20 mouse cellular contexts compared by ENCODE assay signal in the genomic region with DNA sequence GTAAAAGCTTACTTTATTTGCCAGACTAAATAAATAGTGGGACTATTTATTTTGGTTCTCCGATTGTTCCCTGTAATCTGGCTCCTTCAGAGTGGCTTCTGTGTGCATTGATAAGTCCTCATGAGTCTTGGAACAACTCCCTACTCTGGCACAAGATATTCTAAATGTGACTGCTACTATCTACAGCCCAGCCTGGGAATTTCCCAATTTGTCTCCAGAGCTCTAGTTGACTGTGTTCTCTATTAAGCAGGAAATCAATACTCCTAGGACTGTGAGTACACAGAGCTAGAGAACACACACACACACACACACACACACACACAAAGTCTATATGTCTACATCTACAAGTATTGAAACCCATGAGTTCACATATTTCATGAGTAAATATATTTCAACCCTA.
A peak's percentile ranks its signal among the peaks of the same experiment; 100 is the strongest.
DNase-seq lines count a peak whose midpoint lies in the region; ATAC-seq and TF ChIP-seq lines count a peak whose summit lies in the region.
"Had no signal": no experiment of that assay in that cellular context is flagged by ENCODE, and none has a peak within 500 bp of the region (broad histone marks: within the 10 kb centered on the region; RNA-seq: fewer than 3 reads in every experiment).

No protein-coding gene starts in this region.

- no peaks in the 10 kb centered on the region for H3K9me3 ChIP-seq in heart, postnatal 0 days (replicated peaks; ENCODE audit: control insufficient read depth, low read length)
- no peaks in the 10 kb centered on the region for H3K9me3 ChIP-seq in liver, embryonic 14.5 days (ENCODE audit: control insufficient read depth, low read length)
- H3K9me3 ChIP-seq in liver, embryonic 11.5 days (ENCODE audit: control insufficient read depth, low read length) = no peaks in the 10 kb centered on the region
- H3K9me3 ChIP-seq: embryonic facial prominence, embryonic 15.5 days; forebrain, embryonic 10.5 days; hindbrain, embryonic 12.5 days had no signal

- intact Hi-C loops in heart, postnatal 36 days (cut with DNase I) = no loop called here
- intact Hi-C loops in heart, postnatal 25 days (cut with DNase I) = no loop called here

- H3K9ac ChIP-seq in heart, postnatal 0 days (replicated peaks; ENCODE audit: low read depth, low read length) = no peak overlapping the region
- H3K9ac ChIP-seq in liver, embryonic 14.5 days (replicated peaks) = no peak overlapping the region
- no peak overlapping the region for H3K9ac ChIP-seq in liver, embryonic 11.5 days (ENCODE audit: low read depth, low read length)
- H3K9ac ChIP-seq: embryonic facial prominence, embryonic 15.5 days; hindbrain, embryonic 12.5 days had no signal

- 0 out of 2 replicates have a peak, but pooled peaks have one; percentile 24 for ATAC-seq in heart, postnatal 0 days (ENCODE audit: insufficient read depth, low read depth)
- ATAC-seq in liver, embryonic 14.5 days (ENCODE audit: insufficient read depth) = no peak
- ATAC-seq in liver, embryonic 11.5 days (replicated peaks; ENCODE audit: low FRiP score) = no peak
- ATAC-seq: forebrain, embryonic 14.5 days; hindbrain, postnatal 0 days had no signal

- H3K4me3 ChIP-seq in heart, postnatal 0 days (ENCODE audit: low read depth, low read length) = no peak overlapping the region
- H3K4me3 ChIP-seq in liver, embryonic 14.5 days (ENCODE audit: insufficient read depth in 1 of 2, low read depth in 2 of 2, low read length in 2 of 2) = no peak overlapping the region
- no peak overlapping the region for H3K4me3 ChIP-seq in liver, embryonic 11.5 days (ENCODE audit: low read depth, low read length)
- H3K4me3 ChIP-seq: embryonic facial prominence, embryonic 15.5 days; erythroblast, embryonic 14.5 days; forebrain, embryonic 10.5 days; gastrocnemius, adult 2 months; hindbrain, embryonic 12.5 days had no signal

- TF ChIP-seq EP300 in heart, postnatal 0 days (IDR thresholded peaks at IDR 0.05; ENCODE audit: low read depth) = no peak
- no peak for TF ChIP-seq EP300 in liver, embryonic 14.5 days (IDR thresholded peaks at IDR 0.05; ENCODE audit: low read depth)

- H3K4me2 ChIP-seq in heart, postnatal 0 days (ENCODE audit: low read depth, low read length) = no peak overlapping the region
- no peak overlapping the region for H3K4me2 ChIP-seq in liver, embryonic 14.5 days (ENCODE audit: low read depth)
- no peak overlapping the region for H3K4me2 ChIP-seq in liver, embryonic 11.5 days
- H3K4me2 ChIP-seq: embryonic facial prominence, embryonic 15.5 days; hindbrain, embryonic 12.5 days had no signal

- DNase-seq in heart, adult 18-20 months = peak; percentile 55 to 69
- no peak for DNase-seq in heart, postnatal 36 days
- no peak for DNase-seq in heart, postnatal 0 days (ENCODE audit: low spot score)
- no peak for DNase-seq in heart, postnatal 25 days (ENCODE audit: low spot score)
- peak in 2 of 3 experiments; percentile 36 to 40 for DNase-seq in liver, embryonic 14.5 days (ENCODE audit: low read depth in 3 of 3, low spot score in 3 of 3)
- no peak for DNase-seq in liver, embryonic 11.5 days (ENCODE audit: low spot score)
- DNase-seq in ovary, adult 18-20 months (ENCODE audit: low spot score) = no peak
- DNase-seq: adrenal gland, postnatal 10 days; cerebellum, adult 11 months; cerebellum, adult 8-10 months; cerebellum, postnatal 14 days; embryo, embryonic 11 days; gastrocnemius, adult 2 months; gastrocnemius, postnatal 25 days had no signal

- H3K4me1 ChIP-seq in heart, postnatal 0 days (ENCODE audit: control insufficient read depth, insufficient read depth) = peaks cover 13% of the 10 kb centered on the region
- H3K4me1 ChIP-seq in liver, embryonic 14.5 days (replicated peaks; ENCODE audit: control insufficient read depth in 2 of 2, insufficient read depth in 2 of 2, low read length in 1 of 2) = no peaks in the 10 kb centered on the region
- no peaks in the 10 kb centered on the region for H3K4me1 ChIP-seq in liver, embryonic 11.5 days (replicated peaks; ENCODE audit: control insufficient read depth, insufficient read depth, low read length)
- H3K4me1 ChIP-seq: embryonic facial prominence, embryonic 15.5 days; forebrain, embryonic 10.5 days; hindbrain, embryonic 12.5 days had no signal

- no peaks in the 10 kb centered on the region for H3K27me3 ChIP-seq in heart, postnatal 0 days (ENCODE audit: control insufficient read depth, insufficient read depth, low read length)
- no peaks in the 10 kb centered on the region for H3K27me3 ChIP-seq in liver, embryonic 14.5 days (ENCODE audit: control insufficient read depth, insufficient read depth, low read length)
- no peaks in the 10 kb centered on the region for H3K27me3 ChIP-seq in liver, embryonic 11.5 days (replicated peaks; ENCODE audit: control insufficient read depth, insufficient read depth, low read length)
- H3K27me3 ChIP-seq: embryonic facial prominence, embryonic 15.5 days; hindbrain, embryonic 12.5 days had no signal

- no peak for TF ChIP-seq CTCF in heart, postnatal 0 days (IDR thresholded peaks at IDR 0.05; ENCODE audit: low read depth)
- no peak for TF ChIP-seq CTCF in liver, embryonic 14.5 days (IDR thresholded peaks at IDR 0.05; ENCODE audit: low read depth)

- H3K36me3 ChIP-seq in heart, postnatal 0 days (replicated peaks; ENCODE audit: control insufficient read depth, insufficient read depth, low read length) = no peaks in the 10 kb centered on the region
- no peaks in the 10 kb centered on the region for H3K36me3 ChIP-seq in liver, embryonic 14.5 days (replicated peaks; ENCODE audit: control insufficient read depth, insufficient read depth, low read depth)
- H3K36me3 ChIP-seq in liver, embryonic 11.5 days (ENCODE audit: control insufficient read depth, insufficient read depth, low read length) = no peaks in the 10 kb centered on the region
- H3K36me3 ChIP-seq: embryonic facial prominence, embryonic 15.5 days; forebrain, embryonic 10.5 days; hindbrain, embryonic 12.5 days had no signal

- WGBS in heart, postnatal 0 days = 16% methylated on average over 1 of the region's 1 CpGs
- 45% methylated on average over 1 of the region's 1 CpGs for WGBS in liver, embryonic 14.5 days (ENCODE audit: insufficient replicate concordance)
- 53% methylated on average over 1 of the region's 1 CpGs for WGBS in liver, embryonic 11.5 days

- H3K27ac ChIP-seq in heart, postnatal 0 days (ENCODE audit: low read depth) = 0 out of 2 replicates have a peak overlapping the region, but pooled peaks have one; percentile 13
- H3K27ac ChIP-seq in liver, embryonic 14.5 days = no peak overlapping the region
- H3K27ac ChIP-seq in liver, embryonic 11.5 days (ENCODE audit: low read depth, low read length) = no peak overlapping the region
- H3K27ac ChIP-seq: embryonic facial prominence, embryonic 15.5 days; forebrain, embryonic 10.5 days; gastrocnemius, adult 2 months; hindbrain, embryonic 12.5 days; hindbrain, postnatal 0 days had no signal

Comparison
In these comparisons a context has a peak if more than half of its experiments do, and no peak if none do; other contexts are left out.
1. DNase-seq: peak in heart, adult 18-20 months (2 of 2) and liver, embryonic 14.5 days (2 of 3); none in heart, postnatal 36 days (0 of 2), heart, postnatal 0 days (single experiment), heart, postnatal 25 days (single experiment), liver, embryonic 11.5 days (single experiment) and ovary, adult 18-20 months (single experiment).